Mouse (Mus musculus) splenic B cell, adult 2 months (primary cell): ENCODE data around the gene Wnt2.

ENCODE experiments used
- DNase-seq: peaks from one replicate; pipeline ENCODE4 v3.0.0-alpha.2; 2011; ENCODE audit warnings: low read depth, low spot score
- H3K27me3 ChIP-seq: 2 replicates; pipeline ENCODE4 v1.6.1; 2012; ENCODE audit warnings: mild to moderate bottlenecking, low read length, moderate library complexity, mixed read lengths; ENCODE audit not compliant: control insufficient read depth, poor library complexity, insufficient read depth, severe bottlenecking
- H3K36me3 ChIP-seq: 2 replicates; pipeline ENCODE4 v1.6.1; 2012; ENCODE audit warnings: mild to moderate bottlenecking, low read length, moderate library complexity, mixed read lengths; ENCODE audit not compliant: control insufficient read depth, poor library complexity, insufficient read depth, severe bottlenecking

Gene Wnt2

GRCm38 (mm10) chr6:18029746-18030656 is at the start of gene Wnt2:
TSS of gene Wnt2 (minus strand) at chr6:18030585.
- no peaks in the 10 kb centered on the region for H3K27me3 ChIP-seq
- DNase-seq, result no peak
- H3K36me3 ChIP-seq, result no peaks in the 10 kb centered on the region

DNA sequence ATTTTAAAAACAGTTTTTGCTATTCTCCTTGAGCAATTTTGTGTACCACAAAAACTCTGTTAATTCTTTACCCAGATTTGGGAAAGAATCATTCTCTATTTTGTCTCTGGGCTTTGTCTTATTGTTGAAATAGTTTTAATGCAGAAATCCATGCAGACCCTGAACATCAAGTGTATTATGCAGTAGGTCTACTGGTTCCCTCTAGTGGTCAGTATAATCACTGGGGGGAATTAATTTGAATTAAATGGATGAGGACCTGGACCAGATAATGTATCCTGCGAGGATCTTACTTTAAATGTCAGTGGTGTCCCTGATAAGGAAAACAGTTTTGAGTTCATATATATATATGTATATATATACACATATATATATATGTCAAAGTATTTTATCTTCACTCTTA is 48.2 kb upstream of the Wnt2 start:
- no peaks in the 10 kb centered on the region for H3K27me3 ChIP-seq
- DNase-seq, result no peak
- H3K36me3 ChIP-seq, result no peaks in the 10 kb centered on the region

- Histone ChIP-seq H3K27me3 (no peaks in the 10 kb centered on the region), H3K36me3 (no peaks in the 10 kb centered on the region)
- DNase-seq, result no peak
Measured at GRCm38 (mm10) chr6:18076986-18077385, 46.6 kb upstream of the Wnt2 start.

DNA sequence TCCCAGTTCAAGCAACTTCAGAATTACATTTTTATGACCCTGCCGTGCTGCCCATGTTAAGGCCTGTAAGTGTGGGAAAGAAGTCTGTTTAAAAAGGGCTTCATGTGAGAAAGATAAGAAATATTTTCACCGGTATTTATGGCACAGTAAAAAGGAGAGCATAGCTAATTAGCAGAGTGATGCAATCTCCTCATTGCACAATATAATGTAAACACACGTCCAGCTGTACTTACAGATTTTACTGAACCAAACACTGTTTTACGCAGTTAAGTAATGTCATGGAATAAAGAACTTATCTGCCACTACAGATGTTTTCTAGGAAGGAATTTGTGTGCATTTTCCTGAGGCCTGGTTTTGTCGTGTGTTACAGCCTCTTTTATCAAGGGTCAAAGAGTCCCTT is 46.2 kb upstream of the Wnt2 start:
- no peaks in the 10 kb centered on the region for H3K27me3 ChIP-seq
- DNase-seq, result no peak

DNA sequence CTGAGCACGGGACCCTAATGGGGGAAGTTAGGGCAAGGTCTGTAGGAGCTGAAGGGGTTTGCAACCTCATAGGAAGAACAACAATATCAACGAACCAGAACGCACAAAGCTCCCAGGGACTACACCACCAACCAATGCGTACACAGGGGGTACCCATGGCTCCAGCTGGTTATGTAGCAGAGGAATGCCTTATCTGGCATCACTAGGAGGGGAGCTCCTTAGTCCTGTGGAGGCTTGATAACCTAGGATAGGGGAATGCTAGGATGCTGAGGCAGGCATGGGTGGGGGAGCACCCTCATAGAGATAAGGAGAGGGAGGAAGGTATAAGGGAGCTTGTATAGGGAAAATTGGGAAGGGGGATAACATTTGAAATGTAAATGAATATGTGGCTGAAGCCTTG is 27.5 kb upstream of the Wnt2 start:
- DNase-seq, result no peak
- Histone ChIP-seq H3K36me3 (no peaks in the 10 kb centered on the region), H3K27me3 (no peaks in the 10 kb centered on the region)

More for the DNA sequence above, 46.2 kb upstream of the Wnt2 start:
- no peaks in the 10 kb centered on the region for H3K36me3 ChIP-seq

DNA sequence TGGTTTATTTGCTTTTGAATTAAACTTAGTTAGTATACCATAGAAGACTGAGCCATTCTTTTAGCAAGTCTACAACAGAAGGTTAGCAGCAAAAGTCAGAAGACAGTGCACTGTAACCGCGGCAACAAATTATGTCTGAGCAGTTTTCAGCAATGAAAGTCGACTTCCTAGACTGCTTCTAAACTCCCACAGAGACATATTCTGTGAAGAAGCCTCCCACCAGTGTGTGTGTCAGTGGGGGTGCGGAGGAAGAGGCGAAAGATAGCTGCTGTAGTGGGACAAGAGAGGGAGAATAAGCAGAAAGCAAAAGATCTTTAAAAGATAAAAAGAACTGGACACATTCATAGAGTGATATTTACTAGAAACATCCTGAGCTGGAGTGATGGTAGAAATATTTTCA is 21.3 kb upstream of the Wnt2 start:
- Histone ChIP-seq H3K27me3 (no peaks in the 10 kb centered on the region), H3K36me3 (no peaks in the 10 kb centered on the region)
- no peak for DNase-seq

DNA sequence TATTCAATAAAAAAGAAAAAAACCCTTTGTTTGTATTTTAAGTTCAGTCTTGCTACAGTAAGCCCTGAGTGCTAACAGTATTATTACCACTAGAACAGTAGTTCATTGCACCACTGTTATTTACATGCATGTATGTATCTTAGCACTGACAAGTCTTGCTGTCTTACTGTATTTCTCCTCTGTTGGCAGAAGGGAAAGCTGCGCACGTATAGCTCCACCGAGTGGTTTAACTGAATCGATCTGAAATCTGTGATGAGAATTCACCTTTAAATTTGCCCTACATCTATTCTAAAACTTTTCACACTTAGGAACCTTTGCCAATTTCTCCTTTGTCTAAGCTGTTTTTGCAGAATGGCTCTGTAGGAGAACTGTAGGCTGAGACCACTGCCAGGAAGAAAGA is 13.9 kb upstream of the Wnt2 start:
- DNase-seq, result no peak
- no peaks in the 10 kb centered on the region for H3K27me3 ChIP-seq
- H3K36me3 ChIP-seq, result no peaks in the 10 kb centered on the region

DNA sequence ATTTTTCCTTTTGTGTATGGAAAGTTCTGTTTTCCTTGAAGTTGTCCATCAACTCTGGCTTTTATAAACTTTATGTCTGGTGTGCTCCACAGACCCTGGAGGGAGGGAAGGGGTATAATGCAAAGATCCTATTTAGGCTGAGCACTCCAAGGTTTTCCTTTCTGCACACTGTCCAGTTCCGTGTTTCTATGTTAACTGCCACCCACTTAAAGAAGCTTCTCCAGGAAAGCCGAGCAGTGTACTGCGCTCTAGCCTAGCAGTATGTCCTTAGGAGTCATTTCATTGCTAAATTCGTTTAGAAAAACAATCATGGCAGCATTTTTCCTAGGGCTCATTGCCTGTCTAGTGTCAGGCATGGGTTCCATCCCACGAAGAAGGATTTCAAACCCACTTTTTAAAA is 12.8 kb upstream of the Wnt2 start:
- Histone ChIP-seq H3K36me3 (no peaks in the 10 kb centered on the region), H3K27me3 (no peaks in the 10 kb centered on the region)
- DNase-seq, result no peak

DNA sequence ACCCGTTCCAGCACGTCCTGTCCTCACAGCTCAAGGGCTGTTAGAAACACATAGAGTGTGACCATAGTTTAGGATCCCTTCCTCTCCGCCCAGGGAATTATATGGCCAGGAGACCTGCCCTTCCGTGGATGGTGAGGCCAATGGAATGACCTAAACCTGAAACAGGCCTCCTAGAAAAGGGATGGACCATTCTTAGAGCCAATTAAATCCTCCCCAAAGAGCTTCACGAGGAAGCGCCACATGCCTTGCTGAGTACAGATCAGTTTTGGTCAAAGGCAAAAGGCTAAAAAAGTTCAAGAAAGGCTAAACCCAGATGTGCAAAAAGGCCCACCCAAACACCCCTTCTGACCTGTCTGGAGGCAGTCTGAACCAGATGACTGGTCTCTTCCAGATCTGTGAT is 1.9 kb upstream of the Wnt2 start:
- H3K27me3 ChIP-seq, result no peaks in the 10 kb centered on the region
- no peak for DNase-seq
- no peaks in the 10 kb centered on the region for H3K36me3 ChIP-seq

- H3K27me3 ChIP-seq, result no peaks in the 10 kb centered on the region
- no peak for DNase-seq
Measured at GRCm38 (mm10) chr6:18031509-18032010, 1.2 kb upstream of the Wnt2 start.

GRCm38 (mm10) chr6:18030868-18031508 is 603 bp upstream of the Wnt2 start:
- no peak for DNase-seq
- Histone ChIP-seq H3K27me3 (no peaks in the 10 kb centered on the region), H3K36me3 (no peaks in the 10 kb centered on the region)

More at GRCm38 (mm10) chr6:18031509-18032010, 1.2 kb upstream of the Wnt2 start:
- H3K36me3 ChIP-seq, result no peaks in the 10 kb centered on the region

DNA sequence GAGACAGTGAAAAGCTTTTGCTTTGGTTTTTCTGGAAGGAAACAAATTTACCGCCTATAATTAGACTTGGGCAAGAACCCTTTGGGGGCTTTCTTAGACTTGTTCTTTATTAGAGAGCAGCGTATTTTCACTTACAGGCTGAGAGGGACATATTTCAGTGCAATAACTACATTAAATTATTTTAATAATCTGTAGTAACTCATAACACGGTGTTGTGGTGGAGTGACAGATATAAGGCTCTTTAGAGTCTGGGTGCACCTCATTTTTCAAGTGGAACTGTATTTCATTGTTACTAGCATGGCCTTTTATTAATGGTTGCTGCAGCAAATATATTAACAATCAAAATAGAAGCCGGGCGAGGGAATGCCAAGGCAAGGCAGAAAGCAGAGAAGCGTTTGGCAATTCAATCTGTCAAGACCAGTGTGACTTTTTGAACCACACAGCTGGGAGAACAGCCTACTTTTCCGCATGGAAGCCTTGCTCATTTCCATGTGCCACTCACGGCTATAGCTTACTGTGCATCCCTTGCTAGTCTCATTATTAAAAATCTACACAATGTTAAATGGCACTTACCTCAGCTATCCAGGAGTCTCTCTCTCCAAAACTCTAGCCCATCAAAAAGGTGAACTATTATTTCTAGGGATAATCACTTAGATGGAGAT is 6.1 kb downstream of the Wnt2 start:
- Histone ChIP-seq H3K36me3 (no peaks in the 10 kb centered on the region), H3K27me3 (no peaks in the 10 kb centered on the region)
- DNase-seq, result no peak

GRCm38 (mm10) chr6:18013346-18013745 is 17.0 kb downstream of the Wnt2 start:
- no peaks in the 10 kb centered on the region for H3K27me3 ChIP-seq
- DNase-seq, result no peak
- H3K36me3 ChIP-seq, result no peaks in the 10 kb centered on the region

DNA sequence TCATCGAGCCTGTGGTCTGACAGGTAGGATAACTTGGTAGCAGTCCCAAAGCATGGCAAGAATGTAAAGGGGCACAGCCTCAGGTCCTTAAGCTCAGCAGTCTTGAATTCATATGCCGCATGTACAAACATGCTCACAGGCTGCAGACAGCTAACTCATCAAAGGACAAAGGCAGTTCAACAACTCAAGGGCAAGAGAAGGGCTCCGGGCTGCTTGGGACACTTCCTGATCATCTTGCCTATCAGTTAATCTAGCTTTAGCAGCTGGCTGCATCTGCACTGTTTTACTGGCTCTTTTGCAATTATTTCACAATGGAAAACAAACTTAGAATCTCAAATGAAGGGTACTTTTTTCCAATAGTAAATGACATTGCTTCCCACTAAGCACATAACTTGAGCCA is 23.0 kb downstream of the Wnt2 start:
- no peaks in the 10 kb centered on the region for H3K36me3 ChIP-seq
- H3K27me3 ChIP-seq, result no peaks in the 10 kb centered on the region
- DNase-seq, result no peak

- H3K27me3 ChIP-seq, result no peaks in the 10 kb centered on the region; the same call in 1 of the 2 replicates
- no peak for DNase-seq
- no peaks in the 10 kb centered on the region for H3K36me3 ChIP-seq
Measured at GRCm38 (mm10) chr6:18002065-18002464, 28.3 kb downstream of the Wnt2 start.
